Mouse (Mus musculus) spleen, adult 12 weeks (tissue): ENCODE measurements at regions not wholly inside any gene's neighbourhood (a gene's known extent, or its start where the extent isn't known, plus 50 kb on each side); places are given as distances from the start of the nearest gene placed in this dataset.

Experiments used
- DNase-seq: peaks from one replicate; pipeline ENCODE4 v3.0.0; 2022; ENCODE audit warnings: low spot score

DNA sequence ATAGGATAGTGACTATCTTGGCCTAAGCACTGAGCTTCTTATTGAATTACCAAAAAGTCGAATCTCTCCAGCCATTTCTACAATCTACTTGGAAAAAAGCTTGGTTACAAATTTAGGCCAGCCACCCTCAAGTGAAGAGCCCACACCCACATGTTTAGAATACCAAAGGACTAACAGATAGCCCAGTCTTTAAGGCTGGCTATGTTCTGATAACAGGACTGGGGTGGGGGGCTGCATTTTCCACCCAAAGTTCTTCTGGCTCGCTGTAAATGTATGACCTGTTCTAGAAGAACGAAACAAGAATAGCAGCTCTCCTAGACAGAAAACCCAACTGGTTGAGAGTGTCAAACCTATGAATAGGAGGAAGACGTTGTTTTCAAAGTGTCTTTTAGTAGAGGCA lies 130.6 kb upstream of the Cited2 start:
- DNase-seq, result no peak

DNA sequence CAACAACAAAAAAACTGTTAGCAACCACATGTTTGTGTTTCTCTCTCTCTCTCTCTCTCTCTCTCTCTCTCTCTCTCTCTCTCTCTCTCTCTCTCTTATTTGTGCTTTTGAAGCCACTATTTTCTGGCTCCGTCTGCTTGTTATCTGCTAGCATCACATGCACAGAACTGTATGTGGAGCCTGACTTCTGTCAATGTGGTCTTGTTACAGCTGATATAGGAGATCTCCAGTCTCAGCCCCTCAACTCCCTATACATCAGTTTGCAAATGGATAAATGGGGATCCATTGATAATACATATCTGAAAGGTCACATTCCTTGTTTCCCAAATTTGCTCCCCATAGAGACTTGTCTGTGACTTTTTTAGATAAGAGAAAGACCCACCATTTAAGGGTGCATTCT lies 126.9 kb upstream of the Cited2 start:
- DNase-seq, result no peak

DNA sequence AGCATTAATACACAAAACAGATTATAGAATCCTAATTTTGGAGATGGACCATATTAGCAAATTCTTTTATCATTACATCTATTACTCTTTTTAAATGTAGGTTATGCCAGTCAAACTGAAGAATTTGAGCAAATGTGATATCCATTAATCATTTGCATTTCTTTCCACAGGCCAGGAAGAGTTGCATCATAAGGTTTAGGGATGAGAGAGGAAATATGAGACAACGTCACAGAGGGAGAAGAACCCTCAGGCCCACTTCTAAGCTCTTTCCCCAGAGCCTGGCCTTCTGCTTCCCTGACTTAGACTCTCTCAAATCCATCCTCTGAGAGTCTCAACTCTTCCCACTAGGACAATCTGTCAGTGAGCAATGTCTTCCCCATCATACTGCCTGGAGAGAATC lies 126.3 kb upstream of the Cited2 start:
- DNase-seq, result no peak

DNA sequence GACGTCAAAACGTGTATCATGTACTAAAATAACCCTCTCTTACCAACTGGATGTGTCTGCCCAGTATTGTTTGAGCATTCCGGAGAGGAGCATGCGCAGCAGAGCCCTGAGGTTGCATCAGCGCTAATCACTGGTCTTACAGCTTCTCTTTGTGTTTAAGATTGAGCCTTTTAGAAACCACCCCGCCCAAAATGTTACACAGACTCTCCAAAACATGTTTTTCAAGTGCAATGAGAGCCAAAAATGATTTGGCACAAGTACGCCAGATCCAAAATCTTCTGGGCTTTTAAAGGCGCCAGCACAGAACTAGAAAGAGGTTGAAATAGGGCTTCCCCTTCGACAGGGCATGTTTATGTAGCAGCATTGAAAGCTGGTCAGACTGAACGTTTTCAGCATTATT lies 123.8 kb upstream of the Cited2 start:
- no peak for DNase-seq

DNA sequence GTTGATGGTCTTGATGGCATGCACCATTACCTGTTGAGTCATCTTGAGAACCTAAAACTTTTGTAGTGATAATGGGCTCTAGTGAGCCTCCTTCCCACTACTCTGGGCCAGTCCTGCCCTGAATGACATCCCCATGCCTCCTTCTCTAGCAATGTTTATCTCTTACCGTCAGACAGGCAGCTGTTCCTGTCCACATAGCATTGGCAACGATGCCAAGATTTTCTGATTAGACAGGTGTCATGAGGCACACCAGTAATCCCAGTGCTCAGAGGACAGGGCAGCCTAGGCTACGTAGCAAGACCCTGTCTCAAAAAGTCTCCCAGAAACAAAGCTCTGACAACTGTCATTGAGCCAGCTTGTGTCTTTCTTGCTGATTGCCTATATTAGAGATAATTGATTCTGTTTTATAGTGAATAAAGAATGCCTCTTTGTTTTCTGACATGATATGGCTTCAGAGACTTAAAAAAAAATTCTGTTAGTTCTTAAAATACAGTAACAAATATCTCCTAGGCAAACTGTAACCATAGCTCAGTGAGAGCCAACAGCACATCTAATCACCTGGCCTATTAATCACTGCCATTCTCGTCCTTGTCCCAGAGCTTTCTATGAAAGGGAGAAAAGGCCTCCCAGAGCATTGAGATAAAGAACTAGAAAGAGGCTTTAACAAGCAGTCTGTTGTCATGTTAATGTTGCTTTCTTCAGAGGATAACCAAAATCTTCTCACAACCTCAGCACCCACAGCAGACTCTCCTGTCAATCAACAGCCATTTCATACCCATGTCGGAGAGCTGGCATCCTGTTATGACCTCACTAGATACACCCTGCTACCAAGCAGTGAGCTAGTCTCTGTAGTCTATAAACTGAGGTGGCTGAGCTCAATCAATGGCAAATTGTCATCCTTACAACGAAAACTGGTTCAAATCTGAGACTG lies 122.9 kb upstream of the Cited2 start:
- DNase-seq, result no peak

DNA sequence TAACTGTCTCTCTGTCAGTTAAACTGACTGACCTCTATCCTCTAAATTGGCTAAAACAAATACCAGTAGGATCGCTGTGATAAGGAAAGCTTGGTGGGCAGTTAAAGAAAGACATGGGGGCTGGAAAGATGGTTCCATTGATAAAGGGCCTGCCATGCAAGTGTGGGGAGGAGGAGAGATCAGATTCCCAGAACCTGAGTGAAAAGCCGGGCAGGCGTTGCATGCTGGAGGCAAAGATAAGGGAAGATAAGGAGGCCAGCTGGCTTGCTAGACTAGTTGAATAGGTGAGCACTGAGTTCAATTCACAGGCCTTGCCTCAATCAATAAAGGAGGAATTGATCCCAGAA lies 122.3 kb upstream of the Cited2 start:
- DNase-seq, result no peak

DNA sequence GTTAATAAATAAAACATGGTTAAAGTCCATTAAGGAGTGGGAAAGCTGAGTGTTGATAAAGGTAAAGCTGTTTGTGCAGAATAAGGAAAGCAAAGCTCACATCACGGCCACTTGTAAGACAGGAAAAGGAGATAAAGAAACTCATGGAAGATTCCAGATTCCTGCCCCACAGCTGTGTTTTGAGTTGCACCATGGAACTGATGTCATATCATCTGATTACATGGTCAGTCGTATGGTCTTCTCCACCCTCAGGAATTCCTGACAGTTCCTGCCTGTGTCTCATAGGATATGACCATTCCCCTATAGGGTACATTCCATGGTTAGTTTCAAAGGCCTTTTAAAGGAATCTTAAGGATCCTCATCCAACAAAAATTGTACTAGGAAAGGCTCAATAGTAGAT lies 120.6 kb upstream of the Cited2 start:
- DNase-seq, result no peak

DNA sequence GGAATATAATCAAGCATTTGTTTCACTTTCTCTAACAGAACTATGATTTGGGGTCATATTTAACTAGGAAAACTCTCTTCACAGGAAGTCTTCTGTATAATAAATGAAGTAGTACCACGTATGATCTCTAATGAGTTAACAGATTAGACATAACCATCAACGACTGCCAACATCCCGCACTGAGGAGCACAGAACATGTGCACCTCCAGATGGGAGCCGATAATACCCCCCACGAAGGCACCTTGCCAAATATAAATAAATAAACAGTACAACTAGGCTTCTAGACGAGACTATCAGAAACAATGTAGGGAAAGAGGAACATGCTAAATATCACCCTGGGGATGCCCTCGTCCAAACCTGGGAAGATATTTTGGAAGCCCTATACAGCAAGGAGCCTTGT lies 114.8 kb upstream of the Cited2 start:
- no peak for DNase-seq

DNA sequence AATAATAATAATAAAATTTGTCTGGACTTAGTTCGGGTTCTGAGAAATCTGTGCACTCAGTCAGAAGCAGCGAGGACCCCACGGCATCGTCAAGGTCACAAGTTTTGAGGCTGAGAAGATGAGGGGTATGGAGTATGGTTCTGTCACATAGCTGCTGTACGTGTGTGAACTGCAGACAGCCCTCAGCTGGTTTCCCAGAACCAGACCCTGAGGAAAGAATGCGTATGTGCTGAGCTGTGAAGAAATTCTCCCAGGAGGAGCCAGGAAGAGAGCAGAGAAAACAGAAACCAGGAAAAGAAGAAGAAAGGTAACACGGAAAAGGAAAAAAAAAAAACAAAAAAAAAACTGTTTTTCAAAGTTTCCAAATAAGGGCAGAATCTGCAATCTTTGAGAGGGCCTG lies 112.4 kb upstream of the Cited2 start:
- DNase-seq, result no peak

DNA sequence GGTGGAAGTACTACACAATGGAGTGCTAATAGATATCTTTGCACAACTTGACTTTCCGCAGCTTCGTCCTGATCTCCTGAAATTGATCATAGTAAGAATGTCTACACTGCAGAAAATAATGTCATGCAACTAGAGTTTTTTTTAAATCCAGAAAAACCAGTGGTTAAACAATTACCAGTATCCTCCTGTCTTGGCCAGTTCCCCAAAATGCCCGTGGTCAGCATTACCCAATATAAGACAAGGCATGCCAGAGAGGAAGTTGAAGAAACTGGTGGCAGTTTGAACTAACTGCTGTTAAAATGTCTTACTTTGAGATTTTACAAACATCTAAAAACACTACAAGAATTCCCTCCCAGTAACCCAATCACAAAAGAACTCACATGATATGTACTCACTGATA lies 109.7 kb upstream of the Cited2 start:
- DNase-seq, result no peak

DNA sequence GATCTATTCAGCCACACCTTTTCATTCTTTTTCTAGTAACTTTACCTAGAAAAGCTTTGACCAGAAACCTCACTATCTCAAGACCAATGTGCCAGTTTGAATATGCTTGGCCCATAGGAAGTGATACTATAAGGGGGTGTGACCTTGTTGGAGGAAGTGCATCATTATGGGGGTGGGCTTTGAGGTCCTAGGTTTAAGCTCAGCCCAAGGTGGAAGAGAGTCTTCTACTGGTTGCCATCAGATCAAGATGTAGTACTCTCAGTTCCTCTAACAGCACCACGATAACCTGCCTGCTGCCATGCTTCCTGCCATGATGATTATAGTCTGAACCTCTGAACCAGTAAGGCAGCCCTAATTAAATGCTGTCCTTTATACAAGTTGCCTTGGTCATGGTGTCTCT lies 105.0 kb upstream of the Cited2 start:
- no peak for DNase-seq

DNA sequence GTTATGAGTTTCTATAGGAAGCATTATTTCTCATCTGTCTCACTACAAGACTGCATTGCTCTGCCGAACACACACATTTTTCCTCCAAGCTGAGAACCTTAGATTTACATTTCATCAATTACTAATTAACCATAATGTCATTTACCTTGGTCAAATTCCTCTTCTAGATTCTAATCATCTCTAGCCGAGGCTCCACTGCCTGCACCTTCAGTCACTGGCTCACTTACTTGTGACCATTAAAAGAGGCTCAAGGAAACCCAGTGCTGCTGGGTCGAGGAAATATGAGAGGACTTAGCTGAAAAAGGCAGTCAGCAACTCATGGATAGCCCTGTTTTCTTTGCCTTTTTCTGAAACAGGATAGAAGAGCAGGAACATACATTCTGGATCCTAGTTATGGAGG lies 103.4 kb upstream of the Cited2 start:
- no peak for DNase-seq

DNA sequence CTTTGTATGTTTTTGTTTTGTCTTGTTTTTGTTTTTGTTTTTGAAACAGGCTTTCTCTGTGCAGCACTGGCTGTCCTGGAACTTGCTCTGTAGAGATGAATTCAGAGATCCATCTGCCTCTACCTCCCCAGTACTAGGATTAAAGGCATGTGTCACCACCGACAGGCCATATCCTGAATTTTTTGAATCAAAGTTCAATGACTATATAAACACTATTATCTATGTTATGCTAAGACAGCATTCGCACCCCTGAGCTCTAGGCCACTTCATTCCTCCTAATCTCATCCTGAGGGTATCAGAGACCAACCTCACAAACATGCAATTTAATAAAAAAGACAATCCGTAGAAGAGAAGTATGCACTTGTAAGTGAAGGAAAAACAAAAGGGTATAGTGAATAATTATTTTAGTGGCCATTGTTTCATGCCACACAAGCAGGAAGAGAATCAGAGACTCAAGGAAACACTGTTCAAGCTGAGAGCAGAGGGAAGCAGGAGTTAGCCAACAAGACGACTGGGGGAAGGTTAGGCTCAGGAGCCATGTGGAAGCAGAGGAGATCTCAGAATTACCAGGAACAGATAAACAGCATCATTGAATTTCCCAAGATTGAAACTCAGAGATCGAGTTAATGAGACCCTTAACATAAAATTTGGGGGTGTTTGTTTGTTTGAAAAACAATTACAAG lies 101.2 kb upstream of the Cited2 start:
- DNase-seq, result no peak

DNA sequence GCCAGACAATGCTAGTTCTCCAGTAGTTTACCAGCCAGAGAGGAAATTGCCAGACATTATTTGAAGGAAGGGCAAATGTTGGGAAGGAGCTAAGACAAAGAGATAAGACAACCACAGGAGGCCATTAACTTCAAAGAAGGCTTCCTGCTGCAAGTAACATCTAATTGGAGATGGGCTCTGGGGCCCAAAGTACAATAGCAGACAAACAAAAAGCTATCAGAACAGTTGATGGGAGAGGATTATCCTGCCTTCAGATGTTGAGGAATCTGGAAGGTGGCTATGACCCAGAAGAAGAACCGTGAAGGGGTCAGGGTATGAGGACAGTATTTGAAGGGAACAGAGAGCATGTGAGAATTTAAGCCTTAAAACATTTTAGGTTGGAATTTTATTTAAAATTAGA lies 100.2 kb upstream of the Cited2 start:
- DNase-seq, result no peak

DNA sequence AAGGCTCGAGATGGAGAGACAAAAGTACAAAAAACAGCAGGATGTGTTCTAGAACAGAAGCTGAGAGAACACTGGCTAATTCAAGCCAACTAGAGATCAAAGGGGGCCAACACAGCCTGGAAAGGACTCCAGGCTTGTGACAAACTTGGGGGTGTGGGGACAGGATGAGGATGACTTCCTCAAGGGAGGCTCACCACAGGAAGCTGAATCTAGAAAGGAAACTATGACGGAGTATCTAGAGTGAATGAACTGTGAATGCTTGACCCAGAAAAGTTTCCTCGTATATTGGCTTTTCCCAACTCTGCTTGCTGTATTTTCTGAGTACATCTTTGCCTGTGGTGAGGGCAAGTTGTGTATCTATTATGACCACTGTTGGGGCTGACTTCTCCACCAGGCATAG lies 93.3 kb upstream of the Cited2 start:
- no peak for DNase-seq

DNA sequence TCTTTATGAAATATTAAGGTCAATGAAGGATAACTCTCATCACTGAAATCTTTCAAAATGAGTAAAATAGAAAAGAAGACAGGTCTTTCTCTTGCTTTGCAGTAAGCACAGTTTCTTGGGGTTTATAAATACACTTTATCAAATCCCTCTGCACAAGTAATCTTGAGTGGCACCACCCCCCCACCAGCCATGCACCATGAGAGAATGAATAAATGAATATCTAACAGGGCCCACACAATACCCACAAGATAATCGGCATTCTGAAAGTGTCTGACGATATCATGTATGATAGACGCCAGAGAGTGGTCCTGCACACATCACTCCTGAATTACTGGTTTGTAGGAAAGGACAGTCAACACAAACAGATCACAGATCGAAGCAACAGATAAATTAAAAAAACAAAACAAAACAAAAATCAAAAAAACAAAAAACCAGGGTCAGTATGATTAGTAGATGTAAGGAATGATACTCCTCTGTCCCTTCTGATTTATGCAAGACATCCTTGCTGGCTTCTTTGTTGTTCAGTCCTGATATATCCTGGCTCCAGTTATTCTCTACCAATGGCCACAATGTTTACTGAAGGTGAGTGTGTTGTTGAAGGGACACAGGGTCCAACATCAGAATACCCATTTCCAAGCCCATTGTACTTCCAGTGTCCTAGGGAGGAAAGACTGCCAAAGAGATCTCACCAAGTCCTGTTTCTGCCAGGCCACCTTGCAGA lies 92.0 kb upstream of the Cited2 start:
- no peak for DNase-seq

DNA sequence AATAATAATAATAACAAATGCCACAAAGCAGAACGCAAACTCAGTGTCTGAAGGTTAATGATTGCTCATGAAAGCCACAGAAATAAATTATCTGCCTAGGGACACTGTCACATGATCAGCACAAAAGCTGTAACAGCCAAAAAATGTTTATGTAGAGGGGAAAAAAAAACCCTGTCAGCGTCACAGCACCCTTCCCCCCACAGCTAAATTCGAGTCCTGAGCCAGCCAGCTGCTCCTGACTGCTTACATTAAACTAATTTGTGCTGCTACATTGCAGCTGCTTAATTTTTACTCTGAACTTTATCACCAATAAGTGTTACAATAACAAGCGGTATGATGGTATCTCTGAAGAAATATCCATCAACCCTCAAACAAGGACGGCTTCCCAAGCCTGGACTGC lies 91.2 kb upstream of the Cited2 start:
- no peak for DNase-seq

DNA sequence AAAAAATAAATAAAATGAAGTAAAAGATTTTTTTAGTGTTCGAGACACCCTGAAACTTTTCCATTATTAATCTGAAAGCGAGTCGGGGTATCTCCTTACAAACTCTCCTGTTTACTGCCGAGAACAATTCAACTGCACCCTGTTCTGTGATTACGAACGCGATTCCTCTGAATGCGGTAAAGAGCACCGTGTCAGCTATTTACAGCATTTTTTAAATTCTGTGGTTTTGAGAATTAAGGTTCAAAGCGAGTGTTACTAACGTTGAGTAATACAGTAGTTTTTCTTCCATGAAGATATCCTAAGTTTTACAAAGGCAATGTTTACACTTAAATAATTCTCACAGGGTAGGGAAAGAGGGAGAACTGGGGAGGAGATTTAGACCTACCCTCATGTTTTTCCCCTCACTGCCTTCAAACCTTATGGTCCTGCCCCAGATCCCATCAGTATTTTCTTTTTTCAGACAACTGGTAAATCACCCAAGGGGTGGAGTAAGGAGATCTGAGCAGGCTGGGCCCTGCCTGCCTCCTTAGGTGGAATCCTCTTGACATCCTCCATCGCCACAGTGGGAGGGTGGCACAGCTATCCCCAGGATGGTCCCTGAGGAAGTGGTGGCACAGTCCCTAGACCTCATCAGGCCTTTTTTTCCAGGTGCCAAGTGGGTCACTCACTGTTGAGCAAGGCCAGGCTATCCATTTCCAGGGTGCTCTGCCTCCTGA lies 89.9 kb upstream of the Cited2 start:
- no peak for DNase-seq

DNA sequence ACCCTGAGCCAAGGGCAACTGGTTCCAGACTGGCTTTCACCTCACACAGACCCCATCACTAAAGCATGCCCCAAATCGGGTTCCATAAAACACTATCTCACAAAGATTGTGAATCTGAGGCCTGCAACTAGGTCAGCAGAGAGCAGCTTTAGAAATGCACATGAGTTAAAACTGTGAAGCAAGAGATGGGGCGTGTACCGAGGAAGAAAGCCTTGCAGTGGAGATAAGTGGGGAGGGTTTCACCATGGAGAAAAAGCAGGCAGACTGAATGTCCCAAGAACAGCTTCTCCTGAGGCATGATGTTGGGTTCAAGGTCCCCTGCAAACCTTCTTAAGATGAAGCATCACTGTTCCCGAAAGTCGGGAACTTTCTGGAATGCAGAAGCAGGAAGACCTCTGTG lies 77.7 kb upstream of the Cited2 start:
- DNase-seq, result no peak

DNA sequence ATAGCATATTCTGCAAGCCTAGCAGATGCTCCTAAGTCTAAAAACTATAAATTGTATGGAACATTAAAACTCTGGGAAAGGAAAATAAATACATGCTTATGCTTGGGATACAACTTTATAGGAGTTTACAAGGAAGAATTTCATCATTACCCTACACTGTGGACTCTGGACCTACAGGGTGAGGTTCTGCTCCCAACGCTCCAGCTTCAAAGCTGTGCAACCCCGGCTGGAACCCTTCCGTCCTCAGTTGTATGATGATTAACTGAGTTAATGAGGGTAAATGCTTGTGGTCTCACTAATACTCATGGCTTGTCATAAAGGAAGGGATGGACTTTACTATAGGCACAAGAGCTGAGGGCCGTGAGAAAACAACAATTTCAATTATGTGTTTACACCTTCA lies 76.6 kb upstream of the Cited2 start:
- no peak for DNase-seq

DNA sequence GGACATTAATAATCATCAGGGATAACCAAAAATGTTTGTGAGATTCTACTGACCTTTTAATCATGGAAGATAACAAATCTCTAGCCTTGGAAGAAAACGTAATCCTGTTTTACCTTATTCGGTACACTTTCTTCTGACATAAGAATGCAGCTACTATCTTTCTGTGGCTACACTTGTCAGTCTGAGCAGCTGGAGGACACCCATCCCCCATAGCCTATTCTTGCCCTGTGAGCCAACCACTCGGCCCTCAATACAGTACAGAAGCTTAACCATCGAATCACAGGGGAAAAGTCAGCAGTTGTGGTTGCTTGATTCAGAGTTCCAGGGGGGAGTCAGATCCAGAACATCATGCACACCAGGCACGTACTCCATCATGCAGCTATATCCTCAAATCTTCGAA lies 74.9 kb upstream of the Cited2 start:
- DNase-seq, result no peak

DNA sequence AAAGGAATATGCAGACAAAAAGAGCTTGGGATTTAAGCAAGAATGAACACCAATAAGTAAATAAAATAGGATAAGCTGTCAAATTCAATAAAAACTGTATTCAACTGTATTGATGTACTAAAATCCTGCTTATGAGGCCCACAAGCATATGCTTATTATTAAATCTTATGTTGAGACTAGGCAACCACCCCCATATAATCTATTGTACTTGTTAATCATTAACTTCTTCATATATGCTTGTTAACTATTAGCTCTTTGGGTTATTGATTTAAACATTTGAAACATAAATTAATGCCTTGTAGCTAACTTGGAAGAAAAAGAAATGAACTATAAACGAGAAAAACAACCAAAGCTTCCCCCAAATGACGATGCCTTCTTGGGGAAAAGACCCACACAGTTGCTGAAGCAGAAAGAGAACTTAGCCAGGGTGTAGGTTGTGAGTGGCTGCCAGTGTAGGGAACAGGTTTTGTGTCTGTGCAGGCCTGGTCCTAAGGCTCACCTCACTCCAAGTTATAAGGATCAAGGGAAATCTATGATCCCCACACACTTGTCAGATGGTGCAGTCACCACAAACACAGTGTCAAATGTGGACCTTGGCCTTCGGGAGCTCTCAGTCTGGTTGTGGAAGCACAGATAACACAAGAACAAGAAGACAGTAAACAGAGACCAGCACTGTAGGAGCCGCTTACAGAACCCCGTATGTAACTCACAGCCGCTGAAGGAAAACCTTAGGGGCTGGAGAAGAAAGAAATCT lies 71.8 kb upstream of the Cited2 start:
- no peak for DNase-seq
